Mouse (Mus musculus): ENCODE data around the gene Stxbp6. TPM values are rescaled to one million over a fixed set of nuclear protein-coding genes. Genes with fewer than 3 reads are reported as not detected.

Stxbp6 gene
- polyA plus RNA-seq (2014; fragmentation: Illumina TruSeq; extraction: RNeasy Lipid Tissue Mini Kit (QIAGEN cat#74804); ENCODE audit: low read depth, low replicate concordance), result 8.8 TPM

GRCm38 (mm10) chr12:45074611-45075342 is at the start of gene Stxbp6:
TSS of gene Stxbp6 (minus strand) at chr12:45074709.

Data from testis, adult 10 weeks (tissue).